Mouse (Mus musculus): ENCODE data around the gene Tjp2. TPM values are rescaled to one million over a fixed set of nuclear protein-coding genes. Genes with fewer than 3 reads are reported as not detected.

Tjp2 gene
- polyA plus RNA-seq, 1 experiment, result 2.4 TPM

- 55% methylated on average over 7 of the region's 7 CpGs for WGBS
- peaks cover 11% of the 10 kb centered on the region for H3K36me3 ChIP-seq (ENCODE audit: control insufficient read depth, insufficient read depth, low read length)
- no peaks in the 10 kb centered on the region for H3K4me1 ChIP-seq (ENCODE audit: control insufficient read depth, insufficient read depth, insufficient read length)
- DNase-seq (ENCODE audit: low read depth in 1 of 2, low spot score in 2 of 2), result peak; percentile 64 to 65
- H3K27me3 ChIP-seq (ENCODE audit: control insufficient read depth, insufficient read depth, low read length), result no peaks in the 10 kb centered on the region
- no peak overlapping the region for H3K27ac ChIP-seq (ENCODE audit: insufficient read depth, low read length)
- H3K4me3 ChIP-seq (ENCODE audit: extremely low read depth, insufficient read depth, insufficient read length), result no peak overlapping the region
- TF ChIP-seq CTCF (IDR thresholded peaks at IDR 0.05; ENCODE audit: extremely low read depth, insufficient read depth, insufficient read length, insufficient replicate concordance), result peak; percentile 49; the same call in 1 of the 2 replicates
- TF ChIP-seq POLR2A (IDR thresholded peaks at IDR 0.05; ENCODE audit: low read depth, low read length), result no peak
Observed at GRCm38 (mm10) chr19:24264991-24265390, 40.2 kb upstream of the Tjp2 start.

DNA sequence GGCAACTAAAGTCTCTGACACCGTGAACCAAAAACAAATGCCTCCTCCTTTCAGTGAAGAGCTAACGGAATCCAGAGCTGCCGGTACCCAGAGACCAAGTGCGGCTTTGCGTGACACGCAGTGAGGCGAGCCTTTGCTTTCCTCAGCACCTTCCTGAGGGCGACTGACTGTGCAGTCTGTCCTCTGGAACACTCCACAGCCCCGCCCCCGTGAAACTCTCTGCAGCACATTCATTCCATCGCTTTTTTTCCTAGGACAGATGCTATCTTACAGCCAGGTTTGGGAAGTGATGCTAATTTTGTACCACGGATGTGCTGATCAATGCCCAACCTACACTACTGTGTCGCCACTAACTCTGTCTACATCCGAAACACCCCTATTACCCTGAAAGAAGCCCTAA lies 37.9 kb upstream of the Tjp2 start:
- WGBS, result 96% methylated on average over 14 of the region's 14 CpGs
- peaks cover 12% of the 10 kb centered on the region for H3K36me3 ChIP-seq (ENCODE audit: control insufficient read depth, insufficient read depth, low read length)
- no peaks in the 10 kb centered on the region for H3K4me1 ChIP-seq (ENCODE audit: control insufficient read depth, insufficient read depth, insufficient read length)
- no peak for DNase-seq (ENCODE audit: low read depth in 1 of 2, low spot score in 2 of 2)
- H3K27me3 ChIP-seq (ENCODE audit: control insufficient read depth, insufficient read depth, low read length), result no peaks in the 10 kb centered on the region
- H3K4me3 ChIP-seq (ENCODE audit: extremely low read depth, insufficient read depth, insufficient read length), result no peak overlapping the region
- no peak overlapping the region for H3K27ac ChIP-seq (ENCODE audit: insufficient read depth, low read length)
- TF ChIP-seq POLR2A (IDR thresholded peaks at IDR 0.05; ENCODE audit: low read depth, low read length) (no peak), CTCF (IDR thresholded peaks at IDR 0.05; ENCODE audit: extremely low read depth, insufficient read depth, insufficient read length, insufficient replicate concordance) (no peak)

DNA sequence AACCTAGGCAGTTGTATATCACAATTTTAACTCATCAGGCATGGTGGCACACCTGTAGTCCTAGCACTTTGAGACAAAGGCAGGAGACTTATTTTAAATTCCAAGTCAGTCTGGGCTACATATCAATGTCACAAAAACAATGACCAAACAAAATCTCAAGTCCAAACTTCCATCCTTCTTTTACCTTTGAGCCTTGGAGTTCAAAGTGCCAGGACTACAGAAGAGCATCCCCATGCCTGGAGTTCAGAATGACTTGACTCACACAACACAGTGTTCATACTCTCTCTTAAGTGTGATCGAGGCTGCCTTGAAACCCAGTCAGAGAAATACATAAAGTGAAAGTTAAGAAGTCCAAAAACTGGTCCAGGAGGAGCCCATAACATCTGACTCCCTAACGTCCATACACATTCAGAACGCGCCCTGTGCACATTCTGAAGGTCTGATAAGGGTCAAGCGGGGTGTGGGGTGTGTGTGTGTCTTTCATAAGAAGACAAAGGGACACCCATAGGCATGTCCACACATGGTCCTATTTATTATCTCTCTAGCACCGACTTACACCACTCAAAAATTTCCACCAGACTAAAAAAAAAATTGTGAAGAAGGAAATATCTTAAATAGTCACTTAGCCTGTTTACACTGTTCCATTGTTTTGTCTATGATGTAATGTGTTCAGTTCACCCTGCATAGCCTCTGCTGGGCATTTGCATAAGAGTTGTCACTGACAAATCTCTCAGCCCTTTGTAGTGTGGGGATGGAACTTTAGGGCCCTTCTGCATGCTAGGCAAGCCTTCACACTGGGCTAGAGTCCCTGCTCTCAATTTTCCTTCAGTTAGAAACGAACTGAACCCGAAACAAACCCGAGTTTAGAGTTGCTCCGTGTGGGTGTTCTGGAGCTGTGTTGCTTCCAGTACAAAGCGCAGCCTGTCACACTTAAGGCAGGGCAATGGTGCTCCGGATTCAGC lies 34.8 kb upstream of the Tjp2 start:
- H3K4me1 ChIP-seq (ENCODE audit: control insufficient read depth, insufficient read depth, insufficient read length), result no peaks in the 10 kb centered on the region
- no peak overlapping the region for H3K4me3 ChIP-seq (ENCODE audit: extremely low read depth, insufficient read depth, insufficient read length)
- H3K27ac ChIP-seq (ENCODE audit: insufficient read depth, low read length), result no peak overlapping the region
- peaks cover 7% of the 10 kb centered on the region for H3K36me3 ChIP-seq (ENCODE audit: control insufficient read depth, insufficient read depth, low read length)
- WGBS, result 90% methylated on average over 12 of the region's 12 CpGs
- no peaks in the 10 kb centered on the region for H3K27me3 ChIP-seq (ENCODE audit: control insufficient read depth, insufficient read depth, low read length)
- no peak for DNase-seq (ENCODE audit: low read depth in 1 of 2, low spot score in 2 of 2)
- TF ChIP-seq POLR2A (IDR thresholded peaks at IDR 0.05; ENCODE audit: low read depth, low read length) (no peak), CTCF (IDR thresholded peaks at IDR 0.05; ENCODE audit: extremely low read depth, insufficient read depth, insufficient read length, insufficient replicate concordance) (no peak)

DNA sequence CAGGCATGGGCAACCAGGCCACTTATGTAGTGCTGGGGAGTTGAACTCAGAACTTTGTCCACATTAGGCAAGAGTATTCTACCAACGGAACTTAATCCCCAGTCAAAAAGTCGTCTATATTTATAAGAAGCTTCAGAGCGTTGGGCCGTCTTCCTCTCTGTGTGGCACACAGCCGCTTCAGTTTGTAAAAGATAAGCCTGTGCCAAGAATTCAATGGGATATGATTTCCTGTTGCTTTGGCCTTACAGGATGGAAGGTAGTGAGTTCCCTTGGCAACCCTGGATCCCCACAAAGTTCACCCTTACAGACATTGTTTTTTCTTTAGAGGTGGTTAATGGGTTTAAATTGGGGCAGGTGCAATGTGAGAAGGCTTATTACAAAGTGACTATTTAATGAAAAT lies 33.5 kb upstream of the Tjp2 start:
- TF ChIP-seq CTCF (IDR thresholded peaks at IDR 0.05; ENCODE audit: extremely low read depth, insufficient read depth, insufficient read length, insufficient replicate concordance), result no peak
- TF ChIP-seq POLR2A (IDR thresholded peaks at IDR 0.05; ENCODE audit: low read depth, low read length), result no peak
- WGBS, result 85% methylated on average over 5 of the region's 5 CpGs
- no peak for DNase-seq (ENCODE audit: low read depth in 1 of 2, low spot score in 2 of 2)
- Histone ChIP-seq H3K27me3 (ENCODE audit: control insufficient read depth, insufficient read depth, low read length) (no peaks in the 10 kb centered on the region), H3K36me3 (ENCODE audit: control insufficient read depth, insufficient read depth, low read length) (peaks cover 7% of the 10 kb centered on the region), H3K27ac (ENCODE audit: insufficient read depth, low read length) (no peak overlapping the region), H3K4me3 (ENCODE audit: extremely low read depth, insufficient read depth, insufficient read length) (no peak overlapping the region), H3K4me1 (ENCODE audit: control insufficient read depth, insufficient read depth, insufficient read length) (no peaks in the 10 kb centered on the region)

- no peaks in the 10 kb centered on the region for H3K4me1 ChIP-seq (ENCODE audit: control insufficient read depth, insufficient read depth, insufficient read length)
- H3K4me3 ChIP-seq (ENCODE audit: extremely low read depth, insufficient read depth, insufficient read length), result no peak overlapping the region
- H3K36me3 ChIP-seq (ENCODE audit: control insufficient read depth, insufficient read depth, low read length), result peaks cover 7% of the 10 kb centered on the region
- TF ChIP-seq CTCF (IDR thresholded peaks at IDR 0.05; ENCODE audit: extremely low read depth, insufficient read depth, insufficient read length, insufficient replicate concordance) (no peak), POLR2A (IDR thresholded peaks at IDR 0.05; ENCODE audit: low read depth, low read length) (no peak)
- DNase-seq (ENCODE audit: low read depth in 1 of 2, low spot score in 2 of 2), result no peak
- H3K27me3 ChIP-seq (ENCODE audit: control insufficient read depth, insufficient read depth, low read length), result no peaks in the 10 kb centered on the region
- WGBS, result 93% methylated on average over 6 of the region's 6 CpGs
- H3K27ac ChIP-seq (ENCODE audit: insufficient read depth, low read length), result no peak overlapping the region
Observed at GRCm38 (mm10) chr19:24257962-24258361, 33.1 kb upstream of the Tjp2 start.

GRCm38 (mm10) chr19:24253657-24254260 lies 28.9 kb upstream of the Tjp2 start:
- no peak overlapping the region for H3K27ac ChIP-seq (ENCODE audit: insufficient read depth, low read length)
- no peak overlapping the region for H3K4me3 ChIP-seq (ENCODE audit: extremely low read depth, insufficient read depth, insufficient read length)
- no peak for DNase-seq (ENCODE audit: low read depth in 1 of 2, low spot score in 2 of 2)
- WGBS, result 68% methylated on average over 9 of the region's 9 CpGs
- no peaks in the 10 kb centered on the region for H3K27me3 ChIP-seq (ENCODE audit: control insufficient read depth, insufficient read depth, low read length)
- H3K36me3 ChIP-seq (ENCODE audit: control insufficient read depth, insufficient read depth, low read length), result no peaks in the 10 kb centered on the region
- H3K4me1 ChIP-seq (ENCODE audit: control insufficient read depth, insufficient read depth, insufficient read length), result no peaks in the 10 kb centered on the region
- TF ChIP-seq CTCF (IDR thresholded peaks at IDR 0.05; ENCODE audit: extremely low read depth, insufficient read depth, insufficient read length, insufficient replicate concordance) (no peak), POLR2A (IDR thresholded peaks at IDR 0.05; ENCODE audit: low read depth, low read length) (no peak)

All from spleen, adult 2 months (tissue).